Mouse (Mus musculus) heart, embryonic 13.5 days (tissue): Measurements from ENCODE around the gene Mob4. TPM values are rescaled to one million over a fixed set of nuclear protein-coding genes. Genes with fewer than 3 reads are reported as not detected.

Experiments
- ATAC-seq: fragments of 200-750 bp; cut with Nextera tagmentation; 2 replicates; pipeline ENCODE4 v1.8.0; 2017; ENCODE audit warnings: moderate TSS enrichment; ENCODE audit not compliant: insufficient number of reproducible peaks, low FRiP score, low TSS enrichment; ENCODE audit errors: extremely low read depth
- H3K27ac ChIP-seq: fragments of 300-500 bp; sonication (generic); replicated peaks from 2 replicates; pipeline ENCODE4 v1.5.1; 2015; ENCODE audit warnings: moderate library complexity, mild to moderate bottlenecking, inconsistent platforms
- H3K27me3 ChIP-seq: fragments of 300-500 bp; sonication (generic); replicated peaks from 2 replicates; pipeline ENCODE4 v1.6.1; 2015; ENCODE audit warnings: mild to moderate bottlenecking, inconsistent platforms
- H3K36me3 ChIP-seq: fragments of 300-500 bp; sonication (generic); 2 replicates; pipeline ENCODE4 v1.6.1; 2015; ENCODE audit warnings: mild to moderate bottlenecking, inconsistent platforms
- H3K4me1 ChIP-seq: fragments of 300-500 bp; sonication (generic); 2 replicates; pipeline ENCODE4 v1.6.1; 2015; ENCODE audit warnings: inconsistent platforms
- H3K4me2 ChIP-seq: fragments of 300-500 bp; sonication (generic); 2 replicates; pipeline ENCODE4 v1.6.1; 2015; ENCODE audit warnings: inconsistent platforms, mild to moderate bottlenecking, moderate library complexity
- H3K4me3 ChIP-seq: fragments of 300-500 bp; sonication (generic); 2 replicates; pipeline ENCODE4 v1.5.1; 2015; ENCODE audit warnings: moderate library complexity, mild to moderate bottlenecking, inconsistent platforms
- H3K9ac ChIP-seq: fragments of 300-500 bp; sonication (generic); 2 replicates; pipeline ENCODE4 v1.6.1; 2015; ENCODE audit warnings: inconsistent platforms, mild to moderate bottlenecking, moderate library complexity
- H3K9me3 ChIP-seq: fragments of 300-500 bp; sonication (generic); 2 replicates; pipeline ENCODE4 v1.6.1; 2016; ENCODE audit warnings: inconsistent platforms
- WGBS: fragments of 180-500 bp; shearing (Covaris S2); methylation state at CpG from one replicate; pipeline ENCODE4 v1.1.7; 2015; ENCODE audit warnings: mixed read lengths; 5-methylcytosine and 5-hydroxymethylcytosine counted together
- polyA plus RNA-seq: library from polyadenylated mRNA; unstranded; fragments of >200 nt; fragmentation: Nextera tagmentation; extraction: Ambion mirVana; gene quantifications from 2 replicates; pipeline ENCODE4 v1.2.1, GENCODE M21; 2015

The Mob4 gene
- polyA plus RNA-seq, 1 experiment from 2014 or later = 95.9 TPM

DNA sequence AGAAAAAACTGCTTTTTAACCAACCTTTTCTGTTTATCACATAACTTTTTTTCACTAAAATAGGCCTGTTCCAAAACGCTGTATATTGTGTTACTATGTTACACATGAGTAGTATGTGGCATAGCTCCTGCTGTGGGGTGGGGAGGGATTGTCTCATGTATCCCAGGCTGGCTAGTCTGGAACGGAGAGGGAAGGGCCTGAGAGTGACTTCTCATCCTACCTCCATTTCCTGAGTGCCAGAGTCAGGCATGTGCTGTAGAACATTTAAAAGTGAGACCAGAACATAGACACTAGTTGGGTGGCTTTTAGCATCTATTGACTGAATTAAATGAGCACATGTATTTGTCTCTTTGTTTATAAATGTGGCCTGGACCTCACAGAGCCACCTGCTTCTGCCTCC is 2.1 kb downstream of the Mob4 start:
- no peak for ATAC-seq
- no peak overlapping the region for H3K27ac ChIP-seq
- H3K4me1 ChIP-seq = peaks cover 24% of the 10 kb centered on the region
- peaks cover 17% of the 10 kb centered on the region for H3K36me3 ChIP-seq
- 73% methylated on average over 2 of the region's 2 CpGs for WGBS
- no peaks in the 10 kb centered on the region for H3K9me3 ChIP-seq
- peak overlapping the region; percentile 35 for H3K4me2 ChIP-seq
- no peaks in the 10 kb centered on the region for H3K27me3 ChIP-seq
- no peak overlapping the region for H3K4me3 ChIP-seq
- H3K9ac ChIP-seq = 0 out of 2 replicates have a peak overlapping the region, but pooled peaks have one; percentile 59

DNA sequence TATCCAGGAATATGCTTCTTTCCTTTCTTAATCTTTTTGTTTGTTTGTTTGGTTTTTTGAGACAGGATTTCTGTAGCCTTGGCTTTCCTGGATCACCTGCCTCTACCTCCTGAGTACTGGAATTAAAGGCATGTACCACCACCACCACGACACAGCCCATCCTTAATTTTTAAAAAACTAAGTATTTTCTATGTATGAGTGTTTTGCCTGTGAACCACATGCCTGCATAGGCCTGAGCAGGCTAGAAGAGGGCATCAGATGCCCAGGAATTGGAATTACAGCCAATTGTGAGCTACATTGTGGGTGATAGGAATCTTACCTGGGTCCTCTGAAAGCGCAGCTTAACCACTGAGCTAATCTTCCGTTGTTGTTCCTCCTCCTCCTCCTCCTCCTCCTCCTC is 3.3 kb downstream of the Mob4 start:
- Histone ChIP-seq H3K4me2 (no peak overlapping the region), H3K27me3 (no peaks in the 10 kb centered on the region), H3K4me3 (no peak overlapping the region), H3K9ac (no peak overlapping the region), H3K4me1 (peaks cover 24% of the 10 kb centered on the region), H3K27ac (no peak overlapping the region), H3K9me3 (no peaks in the 10 kb centered on the region), H3K36me3 (peaks cover 22% of the 10 kb centered on the region)
- WGBS = 89% methylated on average over 3 of the region's 3 CpGs
- no peak for ATAC-seq

DNA sequence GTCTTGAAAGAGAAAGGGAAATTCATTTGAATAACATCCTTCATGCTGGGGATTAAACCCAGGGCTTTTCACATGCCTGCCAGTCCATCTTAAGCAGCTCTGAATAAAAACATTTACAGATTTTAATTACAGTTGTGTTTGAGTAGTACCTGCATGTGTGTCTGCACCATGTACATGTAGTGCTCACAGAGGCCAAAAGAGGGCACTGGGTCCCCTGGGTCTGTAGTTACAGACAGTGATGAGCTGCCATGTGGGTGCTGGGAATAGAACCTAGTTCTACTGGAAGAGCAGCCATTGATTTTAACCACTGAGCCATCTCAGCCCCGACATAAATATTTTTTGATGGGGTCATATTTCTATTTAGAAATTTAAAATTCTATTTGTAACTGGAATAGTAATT is 4.8 kb downstream of the Mob4 start:
- ATAC-seq = no peak
- no peak overlapping the region for H3K4me3 ChIP-seq
- H3K9ac ChIP-seq = no peak overlapping the region
- peaks cover 21% of the 10 kb centered on the region for H3K4me1 ChIP-seq
- 93% methylated on average over 1 of the region's 1 CpGs for WGBS
- H3K27ac ChIP-seq = no peak overlapping the region
- no peaks in the 10 kb centered on the region for H3K27me3 ChIP-seq
- no peaks in the 10 kb centered on the region for H3K9me3 ChIP-seq
- peaks cover 34% of the 10 kb centered on the region for H3K36me3 ChIP-seq
- no peak overlapping the region for H3K4me2 ChIP-seq

DNA sequence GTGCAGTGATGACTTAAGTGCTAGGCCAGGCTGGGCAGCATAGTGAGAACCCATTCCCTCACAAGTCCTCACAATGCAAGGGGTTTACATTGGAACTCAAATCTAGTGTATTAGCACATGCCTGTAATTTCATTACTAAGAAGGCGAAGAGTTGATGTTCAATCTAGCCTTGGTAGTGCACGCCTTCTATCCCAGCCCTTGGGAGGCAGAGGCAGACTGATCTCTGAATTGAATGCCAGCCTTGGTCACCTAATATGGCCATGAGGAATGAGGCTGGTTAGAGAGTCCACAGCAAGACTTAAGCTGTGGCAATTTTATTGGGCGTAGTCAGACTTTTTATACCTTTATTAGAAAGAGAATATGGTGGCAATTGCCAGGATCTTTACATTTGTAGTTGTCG is 13.3 kb downstream of the Mob4 start:
- no peak overlapping the region for H3K27ac ChIP-seq
- WGBS = 92% methylated on average over 4 of the region's 4 CpGs
- H3K9me3 ChIP-seq = no peaks in the 10 kb centered on the region
- no peaks in the 10 kb centered on the region for H3K4me1 ChIP-seq
- no peak for ATAC-seq
- no peak overlapping the region for H3K4me3 ChIP-seq
- H3K36me3 ChIP-seq = peaks cover 58% of the 10 kb centered on the region
- H3K9ac ChIP-seq = no peak overlapping the region
- no peaks in the 10 kb centered on the region for H3K27me3 ChIP-seq
- no peak overlapping the region for H3K4me2 ChIP-seq

DNA sequence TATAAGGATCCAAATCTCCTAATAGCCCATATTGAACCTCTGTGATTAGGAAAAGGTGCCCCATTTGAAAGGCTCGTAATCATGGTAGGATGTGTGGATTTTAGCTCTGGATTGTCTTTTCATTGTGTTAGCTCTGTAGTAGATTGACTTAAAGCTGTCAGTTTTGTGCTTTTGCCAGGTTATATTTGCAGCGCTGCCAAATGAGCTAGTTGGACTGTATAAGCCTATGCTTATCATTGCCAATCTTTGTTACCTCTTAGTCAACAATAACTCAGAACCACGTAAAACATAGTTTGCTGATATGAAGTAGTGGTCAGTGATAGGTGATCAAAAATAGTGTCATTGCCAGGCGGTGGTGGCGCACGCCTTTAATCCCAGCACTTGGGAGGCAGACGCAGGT is 14.5 kb downstream of the Mob4 start:
- Histone ChIP-seq H3K4me2 (no peak overlapping the region), H3K27ac (no peak overlapping the region), H3K27me3 (no peaks in the 10 kb centered on the region), H3K36me3 (peaks cover 61% of the 10 kb centered on the region), H3K4me1 (no peaks in the 10 kb centered on the region), H3K9ac (no peak overlapping the region), H3K9me3 (no peaks in the 10 kb centered on the region), H3K4me3 (no peak overlapping the region)
- no peak for ATAC-seq
- 88% methylated on average over 7 of the region's 7 CpGs for WGBS

DNA sequence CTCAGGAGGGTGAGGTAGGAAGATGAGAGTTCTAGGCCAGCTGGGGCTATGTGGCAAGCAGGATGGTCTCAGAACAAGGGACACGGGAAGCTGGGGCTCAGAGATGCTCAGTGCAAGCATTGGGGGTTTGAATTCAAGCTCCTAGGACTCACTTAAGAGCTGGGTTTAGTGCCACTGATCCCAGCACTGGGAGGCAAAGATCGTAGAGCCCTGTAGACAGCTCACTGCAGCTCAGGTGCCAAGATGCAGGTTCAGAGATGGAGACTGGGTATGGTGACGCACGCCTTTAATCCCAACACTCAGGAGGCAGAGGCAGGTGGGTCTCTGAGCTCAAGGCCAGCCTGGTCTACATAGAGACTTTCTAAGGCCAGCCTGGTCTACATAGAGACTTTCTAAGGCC is 26.3 kb downstream of the Mob4 start:
- H3K4me1 ChIP-seq = no peaks in the 10 kb centered on the region
- H3K4me2 ChIP-seq = no peak overlapping the region
- no peak overlapping the region for H3K27ac ChIP-seq
- 92% methylated on average over 4 of the region's 4 CpGs for WGBS
- H3K9ac ChIP-seq = no peak overlapping the region
- H3K4me3 ChIP-seq = no peak overlapping the region
- ATAC-seq = no peak
- H3K9me3 ChIP-seq = no peaks in the 10 kb centered on the region
- H3K36me3 ChIP-seq = peaks cover 67% of the 10 kb centered on the region
- H3K27me3 ChIP-seq = no peaks in the 10 kb centered on the region

DNA sequence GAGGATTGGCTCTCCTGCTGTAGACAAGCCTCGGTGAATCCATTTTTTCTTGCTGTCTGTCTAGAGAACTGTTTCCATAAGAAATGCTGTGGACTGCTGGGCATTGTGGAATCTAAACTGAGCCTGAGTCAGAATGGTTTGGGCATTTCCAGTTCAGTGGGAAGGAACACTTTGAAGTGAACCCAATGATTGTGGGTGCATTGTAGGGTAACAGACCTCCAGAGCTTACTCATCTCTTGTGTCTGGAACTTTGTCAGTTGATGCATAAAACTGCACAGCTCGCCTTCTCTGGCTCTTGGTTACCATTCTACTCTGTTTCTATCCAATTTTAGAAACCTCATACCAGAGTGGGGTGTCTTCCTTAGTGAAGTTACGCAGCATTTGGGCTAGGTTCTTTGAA is 27.2 kb downstream of the Mob4 start:
- Histone ChIP-seq H3K4me2 (no peak overlapping the region), H3K36me3 (peaks cover 58% of the 10 kb centered on the region), H3K27ac (no peak overlapping the region), H3K9ac (no peak overlapping the region), H3K27me3 (no peaks in the 10 kb centered on the region), H3K9me3 (no peaks in the 10 kb centered on the region), H3K4me3 (no peak overlapping the region), H3K4me1 (no peaks in the 10 kb centered on the region)
- 83% methylated on average over 3 of the region's 3 CpGs for WGBS
- ATAC-seq = no peak

DNA sequence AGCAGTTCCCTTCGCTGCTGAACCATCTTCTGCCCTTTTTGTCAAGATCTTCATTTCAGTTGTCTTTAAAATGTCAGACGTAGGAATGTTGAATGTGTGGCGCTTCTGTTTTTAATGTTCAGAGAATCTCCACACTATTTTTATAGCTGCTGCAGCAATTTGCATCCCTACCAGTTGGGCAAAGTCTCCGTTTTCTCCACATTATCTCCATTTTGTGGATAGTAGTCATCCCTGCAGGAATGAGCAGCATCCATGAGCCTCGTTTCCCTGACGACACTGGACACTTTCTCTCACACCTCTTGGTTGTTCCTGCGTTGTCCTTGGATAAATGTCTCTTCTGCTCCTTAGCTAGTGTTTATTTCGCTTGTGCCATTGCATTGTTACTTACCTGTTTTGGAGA is 27.8 kb downstream of the Mob4 start:
- WGBS = 81% methylated on average over 8 of the region's 8 CpGs
- Histone ChIP-seq H3K4me3 (no peak overlapping the region), H3K36me3 (peaks cover 56% of the 10 kb centered on the region), H3K9me3 (no peaks in the 10 kb centered on the region), H3K27ac (no peak overlapping the region), H3K4me2 (no peak overlapping the region), H3K9ac (no peak overlapping the region), H3K4me1 (no peaks in the 10 kb centered on the region), H3K27me3 (no peaks in the 10 kb centered on the region)
- ATAC-seq = no peak

DNA sequence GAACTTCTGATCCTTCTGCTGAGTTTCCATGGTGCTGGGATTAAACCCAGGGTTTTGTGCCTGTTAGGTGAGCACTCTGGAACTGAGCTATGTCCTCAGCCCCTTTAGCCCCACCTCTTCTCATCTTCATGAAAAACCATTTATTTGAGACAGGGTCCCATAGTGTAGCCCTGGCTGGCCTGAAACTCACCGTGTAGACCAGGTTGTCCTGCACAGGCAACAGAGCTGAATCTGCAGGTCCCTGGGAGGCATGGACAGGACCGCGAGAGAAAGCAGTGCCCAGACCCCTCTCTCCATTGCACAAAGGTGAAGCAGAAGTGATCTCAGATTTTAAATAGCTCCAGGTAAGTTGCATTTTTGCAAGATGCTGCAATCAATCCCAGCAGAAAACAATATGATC is 29.2 kb downstream of the Mob4 start:
- ATAC-seq = no peak
- no peaks in the 10 kb centered on the region for H3K4me1 ChIP-seq
- WGBS = 85% methylated on average over 3 of the region's 3 CpGs
- no peak overlapping the region for H3K4me2 ChIP-seq
- H3K36me3 ChIP-seq = peaks cover 44% of the 10 kb centered on the region
- H3K27ac ChIP-seq = no peak overlapping the region
- H3K9ac ChIP-seq = no peak overlapping the region
- H3K9me3 ChIP-seq = no peaks in the 10 kb centered on the region
- no peak overlapping the region for H3K4me3 ChIP-seq
- H3K27me3 ChIP-seq = no peaks in the 10 kb centered on the region

DNA sequence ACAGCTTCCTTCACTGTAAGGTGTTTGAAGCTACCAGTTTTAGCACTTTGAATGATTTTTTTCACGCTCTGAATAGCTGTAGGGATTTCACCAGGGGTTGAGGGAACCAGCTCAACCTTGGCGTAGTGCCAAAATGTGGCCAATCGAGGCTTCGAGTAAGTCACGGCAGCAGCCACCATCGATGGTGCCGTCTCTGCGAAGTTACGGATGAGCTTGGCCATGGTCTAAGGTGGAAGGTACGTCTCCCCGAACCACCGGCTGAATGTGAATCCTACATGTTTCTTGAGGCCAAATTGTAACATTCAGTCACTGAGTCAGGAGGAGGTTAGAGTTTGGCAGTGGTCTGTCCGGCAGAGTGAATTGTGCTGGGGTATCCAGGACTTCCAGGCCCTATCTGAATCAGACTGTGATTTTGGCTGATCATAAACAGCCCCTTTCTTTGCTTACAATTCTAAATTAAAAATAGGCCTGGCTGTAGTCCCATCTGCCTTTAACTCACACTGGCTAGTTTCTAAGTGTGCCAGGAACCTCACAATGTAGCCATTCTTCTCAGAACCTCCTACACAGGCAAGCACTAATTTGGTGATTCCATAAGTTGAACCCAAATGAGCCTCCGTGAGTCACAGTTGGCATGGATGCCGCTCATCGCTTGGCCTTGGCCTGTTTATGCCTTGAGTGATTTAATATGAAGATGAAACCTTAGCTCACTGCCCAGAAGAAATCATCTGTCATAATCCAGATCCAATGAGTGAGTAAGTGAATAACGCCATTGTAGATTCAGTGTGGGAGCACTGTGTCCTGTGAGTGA is 30.0 kb downstream of the Mob4 start:
- no peak for ATAC-seq
- WGBS = 85% methylated on average over 17 of the region's 17 CpGs
- Histone ChIP-seq H3K9me3 (no peaks in the 10 kb centered on the region), H3K4me3 (no peak overlapping the region), H3K27me3 (no peaks in the 10 kb centered on the region), H3K27ac (no peak overlapping the region), H3K36me3 (peaks cover 36% of the 10 kb centered on the region), H3K4me2 (no peak overlapping the region), H3K4me1 (no peaks in the 10 kb centered on the region), H3K9ac (no peak overlapping the region)

DNA sequence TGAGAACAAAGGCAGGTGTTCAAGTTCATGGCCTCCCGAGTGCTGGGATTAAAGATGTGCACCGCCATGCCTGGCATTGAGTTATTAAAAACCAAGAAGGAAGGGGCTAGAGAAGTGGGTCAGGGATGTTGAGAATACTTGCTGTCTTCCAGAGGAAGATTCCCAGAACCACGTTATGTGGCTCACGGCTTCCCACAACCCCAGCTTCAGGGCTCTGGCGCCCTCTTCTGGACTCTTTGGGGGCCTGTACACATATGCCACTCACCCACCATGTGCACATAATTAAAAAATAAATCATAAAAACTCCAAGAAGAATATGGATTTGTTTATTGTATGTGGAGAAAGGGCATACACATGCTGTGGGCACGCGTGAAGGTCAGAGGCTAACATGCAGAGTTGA is 30.9 kb downstream of the Mob4 start:
- Histone ChIP-seq H3K4me3 (no peak overlapping the region), H3K4me2 (no peak overlapping the region), H3K36me3 (peaks cover 27% of the 10 kb centered on the region), H3K27ac (no peak overlapping the region), H3K27me3 (no peaks in the 10 kb centered on the region), H3K4me1 (no peaks in the 10 kb centered on the region), H3K9ac (no peak overlapping the region), H3K9me3 (no peaks in the 10 kb centered on the region)
- whole genome bisulfite sequencing = 72% methylated on average over 7 of the region's 7 CpGs
- ATAC-seq = no peak

DNA sequence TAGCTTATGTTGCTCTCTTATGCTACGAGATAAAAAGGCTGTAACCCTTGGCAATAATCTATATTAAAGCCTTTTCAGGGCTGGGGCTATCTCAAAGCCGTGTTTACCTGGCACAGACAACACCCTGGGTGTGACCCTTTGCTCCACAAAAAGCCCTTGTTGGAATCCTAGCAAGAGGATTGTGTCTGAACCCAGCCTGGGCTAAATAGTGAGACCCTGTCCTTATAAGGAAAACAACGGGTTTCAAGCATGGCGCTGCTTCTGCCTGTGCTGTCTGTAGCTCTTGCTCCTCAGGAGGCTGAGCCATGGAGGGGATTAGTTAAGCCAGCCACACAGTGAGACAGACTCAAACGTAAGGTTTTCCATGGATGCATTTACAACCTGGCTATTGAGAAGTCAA is 31.8 kb downstream of the Mob4 start:
- no peak for ATAC-seq
- Histone ChIP-seq H3K9me3 (no peaks in the 10 kb centered on the region), H3K9ac (no peak overlapping the region), H3K27me3 (no peaks in the 10 kb centered on the region), H3K4me2 (no peak overlapping the region), H3K36me3 (peaks cover 18% of the 10 kb centered on the region), H3K4me1 (no peaks in the 10 kb centered on the region), H3K4me3 (no peak overlapping the region), H3K27ac (no peak overlapping the region)
- WGBS = 67% methylated on average over 5 of the region's 5 CpGs
